In genomic region chr4:135291841-135292240, GRCm38 (mm10) we compare ENCODE assay signal across 11 mouse cellular contexts. TPM values are rescaled to one million over a fixed set of nuclear protein-coding genes. Genes with fewer than 3 reads are reported as not detected.
A peak's percentile ranks its signal among the peaks of the same experiment; 100 is the strongest.
DNase-seq lines count a peak whose midpoint lies in the region; ATAC-seq and TF ChIP-seq lines count a peak whose summit lies in the region.
"Had no signal": no experiment of that assay in that cellular context is flagged by ENCODE, and none has a peak within 500 bp of the region (broad histone marks: within the 10 kb centered on the region; RNA-seq: fewer than 3 reads in every experiment).

No protein-coding gene starts in this region.

- H3K9me3 ChIP-seq in heart, embryonic 12.5 days (replicated peaks), result no peaks in the 10 kb centered on the region
- no peaks in the 10 kb centered on the region for H3K9me3 ChIP-seq in liver, embryonic 12.5 days (replicated peaks)
- H3K9me3 ChIP-seq in liver, embryonic 14.5 days (ENCODE audit: control insufficient read depth, low read length), result no peaks in the 10 kb centered on the region
- H3K9me3 ChIP-seq: embryonic facial prominence, embryonic 15.5 days; hindbrain, embryonic 15.5 days; midbrain, embryonic 10.5 days had no signal

- TF ChIP-seq CTCF in liver, embryonic 14.5 days (IDR thresholded peaks at IDR 0.05; ENCODE audit: low read depth), result no peak

- TF ChIP-seq EP300 in liver, embryonic 14.5 days (IDR thresholded peaks at IDR 0.05; ENCODE audit: low read depth), result no peak

- no peak overlapping the region for H3K4me3 ChIP-seq in heart, embryonic 12.5 days
- H3K4me3 ChIP-seq in liver, embryonic 12.5 days, result no peak overlapping the region
- H3K4me3 ChIP-seq in liver, embryonic 14.5 days (ENCODE audit: insufficient read depth in 1 of 2, low read depth in 2 of 2, low read length in 2 of 2), result no peak overlapping the region
- H3K4me3 ChIP-seq: embryonic facial prominence, embryonic 15.5 days; hindbrain, embryonic 15.5 days had no signal

- peak overlapping the region; percentile 54 for H3K4me2 ChIP-seq in heart, embryonic 12.5 days
- H3K4me2 ChIP-seq in liver, embryonic 12.5 days, result peak overlapping the region; percentile 66
- peak overlapping the region; percentile 61 for H3K4me2 ChIP-seq in liver, embryonic 14.5 days (ENCODE audit: low read depth)

- no peaks in the 10 kb centered on the region for H3K27me3 ChIP-seq in heart, embryonic 12.5 days (replicated peaks)
- H3K27me3 ChIP-seq in liver, embryonic 12.5 days (replicated peaks), result no peaks in the 10 kb centered on the region
- no peaks in the 10 kb centered on the region for H3K27me3 ChIP-seq in liver, embryonic 14.5 days (ENCODE audit: control insufficient read depth, insufficient read depth, low read length)
- H3K27me3 ChIP-seq: embryonic facial prominence, embryonic 15.5 days; hindbrain, embryonic 15.5 days had no signal

- H3K4me1 ChIP-seq in heart, embryonic 12.5 days (replicated peaks), result peaks cover 27% of the 10 kb centered on the region
- H3K4me1 ChIP-seq in liver, embryonic 12.5 days, result peaks cover 61% of the 10 kb centered on the region
- H3K4me1 ChIP-seq in liver, embryonic 14.5 days (replicated peaks; ENCODE audit: control insufficient read depth in 2 of 2, insufficient read depth in 2 of 2, low read length in 1 of 2), result peaks cover 38% of the 10 kb centered on the region in 2 experiments

- no peak for DNase-seq in heart, postnatal 4 days
- no peak for DNase-seq in liver
- DNase-seq in liver, embryonic 14.5 days (ENCODE audit: low read depth in 3 of 3, low spot score in 3 of 3), result no peak
- no peak for DNase-seq in adrenal gland, postnatal 10 days
- DNase-seq in cerebellum, adult 18-20 months, result no peak
- DNase-seq: forebrain, postnatal 0 days had no signal

- no peaks in the 10 kb centered on the region for H3K36me3 ChIP-seq in heart, embryonic 12.5 days
- no peaks in the 10 kb centered on the region for H3K36me3 ChIP-seq in liver, embryonic 12.5 days
- H3K36me3 ChIP-seq in liver, embryonic 14.5 days (replicated peaks; ENCODE audit: control insufficient read depth, insufficient read depth, low read depth), result no peaks in the 10 kb centered on the region
- H3K36me3 ChIP-seq: embryonic facial prominence, embryonic 15.5 days; hindbrain, embryonic 15.5 days; midbrain, embryonic 10.5 days had no signal

- ATAC-seq in heart, embryonic 12.5 days (ENCODE audit: insufficient number of reproducible peaks, low FRiP score), result no peak
- no peak for ATAC-seq in liver, embryonic 12.5 days
- ATAC-seq in liver, embryonic 14.5 days (ENCODE audit: insufficient read depth), result no peak
- ATAC-seq: forebrain, postnatal 0 days had no signal

- H3K27ac ChIP-seq in heart, embryonic 12.5 days (ENCODE audit: poor library complexity, severe bottlenecking), result peak overlapping the region; percentile 44; the same call in 1 of the 2 replicates
- H3K27ac ChIP-seq in liver, embryonic 12.5 days, result peak overlapping the region; percentile 72
- H3K27ac ChIP-seq in liver, embryonic 14.5 days, result no peak overlapping the region
- H3K27ac ChIP-seq: hindbrain, embryonic 15.5 days had no signal

- WGBS in heart, embryonic 12.5 days, result 17% methylated on average over 6 of the region's 6 CpGs
- WGBS in liver, embryonic 12.5 days (ENCODE audit: insufficient replicate concordance), result 36% methylated on average over 6 of the region's 6 CpGs
- WGBS in liver, embryonic 14.5 days (ENCODE audit: insufficient replicate concordance), result 42% methylated on average over 6 of the region's 6 CpGs

- H3K9ac ChIP-seq in heart, embryonic 12.5 days, result no peak overlapping the region; the same call in 1 of the 2 replicates
- peak overlapping the region; percentile 39 for H3K9ac ChIP-seq in liver, embryonic 12.5 days
- H3K9ac ChIP-seq in liver, embryonic 14.5 days (replicated peaks), result no peak overlapping the region
- H3K9ac ChIP-seq: embryonic facial prominence, embryonic 15.5 days; forebrain, postnatal 0 days; hindbrain, embryonic 15.5 days had no signal

RNA-seq across cellular contexts. Expression of gene Clic4, which starts 19.2 kb away (rescaled TPM):
- 291 and 300 TPM in 2 replicates for polyA plus RNA-seq in heart, embryonic 12.5 days (2016; fragmentation: Nextera tagmentation; extraction: Ambion mirVana)
- 100 to 1,000 TPM; 313 to 318 TPM for total RNA-seq in heart, postnatal 4 days (2021)
- 161 and 169 TPM in 2 replicates for polyA plus RNA-seq in liver, embryonic 12.5 days (2016; fragmentation: Nextera tagmentation; extraction: Ambion mirVana)
- 29.7 and 40.8 TPM in 2 replicates for polyA plus RNA-seq in liver, embryonic 14.5 days (2012; rRNA removed)
- 65.8 and 76.5 TPM in 2 replicates for polyA plus RNA-seq in liver, embryonic 14.5 days (2014; fragmentation: Nextera tagmentation; extraction: Ambion mirVana)
- total RNA-seq in adrenal gland, postnatal 10 days (2021), result 100 to 1,000 TPM; 109 to 128 TPM
